Mouse (Mus musculus) lung, postnatal 0 days (tissue): ENCODE measurements around the gene Kif21a.

Source experiments
- CTCF ChIP-seq: IDR thresholded peaks from 2 replicates; pipeline ENCODE4 v1.5.1; 2016; ENCODE audit warnings: antibody characterized with exemption, mild to moderate bottlenecking
- EP300 ChIP-seq: IDR thresholded peaks from 2 replicates; pipeline ENCODE4 v1.6.1; 2016; ENCODE audit warnings: antibody characterized with exemption, mild to moderate bottlenecking, control low read depth

DNA sequence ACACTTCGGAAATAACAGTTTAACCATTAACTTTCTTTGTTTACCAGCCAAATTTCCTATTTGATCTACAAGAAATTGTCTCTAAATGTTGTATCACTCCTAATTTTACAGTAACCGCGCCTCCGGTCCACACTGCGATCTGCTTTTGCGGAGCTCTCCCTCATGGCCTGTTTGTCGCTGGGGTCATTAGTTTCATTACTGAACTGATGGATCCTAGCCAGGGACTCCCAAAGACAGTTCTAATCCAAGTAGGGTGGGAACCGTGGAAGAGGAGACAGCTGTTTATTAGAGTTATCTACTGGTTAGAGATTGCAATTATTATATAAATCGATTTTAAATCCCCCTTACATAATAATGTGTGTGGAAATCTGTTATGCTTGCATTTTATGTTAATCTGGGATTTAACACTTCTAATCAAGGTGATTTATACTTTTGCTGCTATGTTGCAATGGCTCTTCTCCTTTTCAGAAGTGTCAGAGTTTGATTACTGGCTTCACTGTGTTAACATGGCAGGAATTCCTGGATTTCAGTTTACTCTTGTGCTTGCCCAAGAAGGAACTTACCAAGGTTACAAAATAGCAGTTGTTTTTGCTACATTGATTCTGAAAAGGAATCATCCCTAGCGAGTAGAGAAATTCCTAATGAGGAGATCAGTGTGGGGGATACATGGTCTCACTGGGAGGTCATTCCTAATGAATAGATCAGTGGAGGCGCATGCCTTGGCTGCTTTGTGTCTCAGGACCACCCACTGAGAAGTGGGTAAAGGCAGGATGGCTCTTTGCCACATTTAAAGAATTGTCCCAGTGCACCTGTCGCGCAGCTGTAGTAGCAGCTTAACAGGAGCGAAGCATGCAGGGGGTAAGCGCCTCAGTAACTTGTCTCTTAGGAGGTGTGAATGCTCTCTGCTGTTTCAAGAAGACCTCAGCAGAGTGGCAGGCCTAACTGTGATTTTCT is 28.0 kb upstream of the Kif21a start:
- no peak for TF ChIP-seq CTCF
- no peak for TF ChIP-seq EP300
